Mouse (Mus musculus) right cerebral cortex, adult 2 months (tissue): ENCODE measurements around the gene Gnl2.
A peak's percentile ranks its signal among the peaks of the same experiment; 100 is the strongest.

Experiments used
- DNase-seq, 2 experiments: peaks; one replicate each; pipeline ENCODE4 v3.0.0; 2021 to 2022; ENCODE audit warnings: low spot score in 2 of 2

Gnl2 gene

DNA sequence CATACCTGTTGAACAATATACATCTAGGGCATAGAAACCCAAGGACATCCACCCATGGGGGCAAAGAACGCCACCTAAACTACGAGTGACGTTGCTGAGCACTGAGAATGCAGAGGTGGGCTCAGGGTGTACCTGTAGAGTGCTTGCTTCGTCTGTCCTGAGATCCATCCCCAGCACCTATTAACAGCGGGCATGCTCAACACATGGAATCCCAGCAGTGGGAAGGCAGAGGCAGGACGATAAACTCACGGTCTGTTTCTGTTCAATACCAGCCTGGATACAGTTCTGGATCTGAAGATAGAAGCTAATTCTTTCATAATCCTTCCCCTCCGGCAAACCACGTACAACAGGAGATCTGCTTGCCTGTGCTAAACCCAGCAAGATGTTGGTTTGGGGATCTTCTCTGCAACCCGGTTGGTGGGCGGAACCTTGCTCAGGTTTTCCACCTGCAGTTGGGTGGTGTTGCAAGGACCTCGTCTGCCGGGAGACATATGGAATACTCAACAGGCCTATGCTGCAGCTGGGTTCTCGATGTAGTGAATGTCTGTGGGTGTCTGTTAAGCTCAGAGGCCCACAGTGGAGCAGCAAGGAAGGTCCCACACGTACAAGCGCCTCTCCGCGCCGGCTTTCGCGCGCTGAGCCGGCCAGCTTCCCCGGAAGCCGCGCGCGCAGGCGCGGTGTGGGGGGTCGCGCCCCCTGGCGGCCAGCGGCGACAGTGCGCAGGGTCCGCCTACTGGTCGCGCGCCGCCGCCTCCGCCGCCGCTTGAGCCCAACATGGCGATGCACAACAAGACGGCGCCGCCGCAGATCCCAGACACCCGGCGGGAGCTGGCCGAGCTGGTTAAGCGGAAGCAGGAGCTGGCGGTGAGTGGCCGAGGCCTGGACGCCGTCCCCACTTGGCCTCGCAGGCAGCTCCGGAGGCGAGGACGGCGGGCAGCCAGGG lies 68.3 kb downstream of the Gnl2 start, which contains the start of gene Meaf6:
Meaf6 (plus strand) TSS at position 732 of the 943 bp plus-strand sequence.
- DNase-seq: peak; percentile 90 to 94

DNA sequence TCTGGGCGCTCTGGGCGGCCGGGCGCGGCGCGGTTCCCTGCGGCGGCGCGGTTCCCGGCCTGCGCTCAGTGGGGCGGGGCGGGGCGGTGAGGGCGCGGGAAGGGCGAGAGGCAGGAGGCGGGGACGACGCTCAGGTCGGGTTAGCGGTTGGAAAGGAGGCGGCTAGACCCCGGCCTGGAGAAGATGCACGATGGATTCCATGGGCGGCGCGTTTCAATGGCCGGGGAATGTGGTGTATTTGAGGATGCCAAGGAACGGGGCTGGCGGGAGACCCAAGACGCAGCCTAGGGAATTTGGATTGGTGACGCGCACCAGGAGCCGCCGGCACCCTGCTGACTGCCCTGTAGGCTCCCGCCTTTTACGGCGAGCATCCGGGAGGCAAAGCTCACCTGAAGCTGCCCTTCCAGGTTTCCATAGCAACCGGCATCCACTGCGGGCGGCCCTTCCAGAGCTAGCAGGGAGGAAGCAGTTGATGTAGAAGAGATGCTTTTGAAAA lies 69.0 kb downstream of the Gnl2 start:
- DNase-seq: peak; percentile 74 to 75

DNA sequence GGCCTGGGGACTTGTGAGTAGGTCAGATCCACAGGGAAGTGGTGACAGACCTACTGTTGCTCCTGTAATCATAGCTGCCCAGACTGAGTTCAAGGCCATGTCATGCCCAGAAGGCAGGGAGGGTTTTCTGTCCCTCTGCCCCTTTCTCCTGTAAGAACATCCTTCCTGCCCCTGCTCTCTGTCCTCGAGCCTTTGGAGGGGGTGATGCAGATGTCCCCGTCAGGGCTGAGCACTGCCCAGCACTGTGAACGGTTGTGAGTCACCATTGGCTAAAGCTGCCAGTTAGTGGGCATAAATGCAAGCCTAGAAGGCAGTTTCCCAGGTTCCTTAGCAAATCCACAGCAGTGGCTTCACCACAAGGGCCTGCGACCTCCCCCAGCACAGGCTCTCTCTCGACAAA lies 76.6 kb downstream of the Gnl2 start:
- no peak for DNase-seq

DNA sequence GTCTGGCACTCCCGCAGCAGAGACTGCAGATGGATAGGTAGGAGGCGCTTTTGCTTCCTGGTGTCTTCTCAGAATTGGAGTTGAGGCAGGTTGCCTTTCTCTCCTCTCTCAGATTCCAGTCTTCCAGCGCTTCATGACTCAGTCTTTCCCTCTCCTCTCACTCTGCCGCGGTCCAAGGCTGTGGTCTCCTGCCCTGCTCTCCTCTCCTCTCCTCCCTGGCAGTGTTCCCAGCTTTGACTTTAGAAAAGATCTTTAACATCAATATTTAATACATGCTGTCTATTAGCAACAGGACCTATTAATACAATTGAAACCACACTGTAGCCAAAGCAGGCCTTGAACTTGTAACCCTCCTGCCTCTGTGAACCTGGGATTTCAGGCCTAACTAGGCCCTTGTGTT lies 79.7 kb downstream of the Gnl2 start:
- no peak for DNase-seq

DNA sequence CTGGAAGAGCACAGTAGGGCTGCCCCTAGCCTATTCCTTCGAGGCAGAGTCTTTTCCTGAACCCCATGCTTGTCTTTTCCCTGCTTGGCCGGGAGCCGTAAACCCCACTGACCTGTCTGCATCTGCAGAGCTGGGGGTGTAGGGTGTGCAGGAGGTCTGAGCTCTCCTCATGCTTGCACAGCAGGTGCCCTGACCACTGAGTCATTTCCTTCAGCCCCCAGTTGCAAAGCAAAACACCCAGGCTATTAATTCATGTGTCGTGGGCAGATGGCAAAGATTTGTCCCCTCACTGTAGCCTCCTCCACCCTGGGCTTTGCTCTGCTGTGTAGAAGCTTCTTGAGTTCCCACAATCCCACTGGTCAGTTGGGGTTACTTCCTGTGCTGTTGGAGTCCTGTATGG lies 81.0 kb downstream of the Gnl2 start:
- DNase-seq: no peak

DNA sequence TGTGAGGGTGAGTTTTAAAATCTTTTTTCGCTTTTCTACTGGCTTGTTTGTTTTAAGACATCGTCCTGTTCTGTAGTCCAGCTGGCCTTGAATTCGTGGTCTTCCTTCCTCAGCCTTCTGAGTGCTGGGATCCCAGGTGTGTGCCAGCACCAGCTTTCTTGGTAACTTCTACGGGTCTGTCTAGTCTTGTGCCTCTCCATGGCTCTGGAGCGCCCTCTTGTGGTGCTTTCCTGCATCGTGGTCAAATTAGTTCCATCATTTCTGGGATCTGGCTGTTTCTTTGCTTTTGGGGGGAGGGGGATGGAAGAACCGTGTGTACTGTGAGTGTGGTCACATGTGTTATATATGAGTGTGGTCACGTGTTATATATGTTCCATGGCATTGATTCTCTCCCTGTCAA lies 83.1 kb downstream of the Gnl2 start:
- peak; percentile 87 to 92 for DNase-seq

DNA sequence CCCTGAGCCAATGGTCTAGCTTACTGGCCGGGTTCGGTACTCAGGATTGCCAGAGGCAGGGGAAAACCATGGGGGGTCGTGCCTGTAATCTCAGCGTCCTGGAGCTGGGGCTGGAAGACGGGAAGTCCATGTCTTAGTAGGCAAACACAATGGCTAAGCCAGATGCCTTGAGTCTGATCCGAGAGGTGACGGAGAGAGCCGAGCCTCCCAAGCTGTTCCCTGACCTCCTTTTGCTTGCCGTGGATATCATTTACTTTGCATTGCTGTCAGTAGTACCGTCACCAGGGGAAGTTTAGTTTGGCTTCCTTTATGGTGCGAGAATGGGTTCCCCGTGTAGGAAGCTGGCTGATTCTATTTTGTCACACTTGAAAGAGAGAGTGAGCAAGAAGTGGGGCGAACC lies 84.9 kb downstream of the Gnl2 start:
- no peak for DNase-seq
